Mouse (Mus musculus) midbrain, postnatal 0 days (tissue): Measurements from ENCODE around the gene Sstr3. TPM values are rescaled to one million over a fixed set of nuclear protein-coding genes. Genes with fewer than 3 reads are reported as not detected.

ENCODE experiments used
- ATAC-seq: fragments of 200-750 bp; cut with Nextera tagmentation; 2 replicates; pipeline ENCODE4 v1.8.0; 2017; ENCODE audit warnings: moderate number of reproducible peaks, mild to moderate bottlenecking, moderate TSS enrichment, moderate library complexity; ENCODE audit not compliant: low FRiP score
- DNase-seq: peaks from one replicate; pipeline ENCODE4 v3.0.0-alpha.2; 2015; ENCODE audit warnings: low spot score
- H3K27ac ChIP-seq: fragments of 300-500 bp; sonication (generic); 2 replicates; pipeline ENCODE4 v1.5.1; 2014; ENCODE audit warnings: low read depth, mild to moderate bottlenecking, low read length, mixed read lengths
- H3K27me3 ChIP-seq: fragments of 300-500 bp; sonication (generic); 2 replicates; pipeline ENCODE4 v1.6.1; 2014; ENCODE audit warnings: low read length, control low read depth, mixed read lengths; ENCODE audit not compliant: insufficient read depth
- H3K36me3 ChIP-seq: fragments of 300-500 bp; sonication (generic); 2 replicates; pipeline ENCODE4 v1.6.1; 2014; ENCODE audit warnings: low read length, control low read depth, mixed read lengths; ENCODE audit not compliant: insufficient read depth
- H3K4me1 ChIP-seq: fragments of 300-500 bp; sonication (generic); 2 replicates; pipeline ENCODE4 v1.6.1; 2014; ENCODE audit warnings: mild to moderate bottlenecking, control low read depth, antibody characterized with exemption, low read length, mixed read lengths; ENCODE audit not compliant: insufficient read depth
- H3K4me2 ChIP-seq: fragments of 300-500 bp; sonication (generic); 2 replicates; pipeline ENCODE4 v1.6.1; 2014; ENCODE audit warnings: low read depth, mild to moderate bottlenecking, low read length, mixed read lengths; ENCODE audit not compliant: poor library complexity, severe bottlenecking
- H3K4me3 ChIP-seq: fragments of 300-500 bp; sonication (generic); 2 replicates; pipeline ENCODE4 v1.5.1; 2014; ENCODE audit warnings: low read depth, mild to moderate bottlenecking, low read length, moderate library complexity
- H3K9ac ChIP-seq: fragments of 300-500 bp; sonication (generic); replicated peaks from 2 replicates; pipeline ENCODE4 v1.6.1; 2014; ENCODE audit warnings: mild to moderate bottlenecking, low read length, moderate library complexity, mixed read lengths; ENCODE audit not compliant: poor library complexity, severe bottlenecking
- H3K9me3 ChIP-seq: fragments of 300-500 bp; sonication (generic); 2 replicates; pipeline ENCODE4 v1.6.1; 2016; ENCODE audit warnings: low read length, control low read depth
- CTCF ChIP-seq: IDR thresholded peaks from 2 replicates; pipeline ENCODE4 v1.5.1; 2016; ENCODE audit warnings: antibody characterized with exemption, mild to moderate bottlenecking
- WGBS: fragments of 180-500 bp; shearing (Covaris S2); extraction: QIAGEN DNeasy Blood & Tissue Kit; methylation state at CpG from one replicate; pipeline ENCODE4 v1.1.7; 2014; 5-methylcytosine and 5-hydroxymethylcytosine counted together
- polyA plus RNA-seq: library from polyadenylated mRNA; unstranded; fragments of >200 nt; fragmentation: Nextera tagmentation; extraction: Ambion mirVana; gene quantifications from 2 replicates; pipeline ENCODE4 v1.2.1, GENCODE M21; 2015
- total RNA-seq: library from RNA; depleted of rRNA; stranded (reverse); fragments of >200 nt; gene quantifications from 2 replicates; pipeline ENCODE4 v1.2.3, GENCODE M21; 2014

Gene Sstr3
- total and polyA plus RNA-seq, 2 experiments from 2014 or later, result 0.49 to 2.4 TPM

- no peak overlapping the region for H3K27ac ChIP-seq
- no peaks in the 10 kb centered on the region for H3K36me3 ChIP-seq
- H3K4me2 ChIP-seq, result no peak overlapping the region
- DNase-seq (no peak), ATAC-seq (no peak)
- H3K4me1 ChIP-seq, result no peaks in the 10 kb centered on the region
- H3K9ac ChIP-seq, result no peak overlapping the region
- WGBS, result 87% methylated on average over 5 of the region's 5 CpGs
- no peaks in the 10 kb centered on the region for H3K9me3 ChIP-seq
- H3K27me3 ChIP-seq, result no peaks in the 10 kb centered on the region
- no peak for TF ChIP-seq CTCF
- H3K4me3 ChIP-seq, result no peak overlapping the region
These were observed 19.5 kb upstream of the Sstr3 start for GRCm38 (mm10) chr15:78563937-78564336.

GRCm38 (mm10) chr15:78563344-78563743 lies 18.9 kb upstream of the Sstr3 start:
- 95% methylated on average over 3 of the region's 3 CpGs for WGBS

GRCm38 (mm10) chr15:78559141-78559979 lies 14.9 kb upstream of the Sstr3 start:
- 46% methylated on average over 11 of the region's 11 CpGs for WGBS
- Histone ChIP-seq H3K27me3 (no peaks in the 10 kb centered on the region), H3K36me3 (no peaks in the 10 kb centered on the region), H3K27ac (no peak overlapping the region), H3K9me3 (no peaks in the 10 kb centered on the region), H3K9ac (no peak overlapping the region), H3K4me1 (no peaks in the 10 kb centered on the region), H3K4me3 (no peak overlapping the region), H3K4me2 (no peak overlapping the region)
- ATAC-seq (no peak), DNase-seq (no peak)
- TF ChIP-seq CTCF, result no peak

More at GRCm38 (mm10) chr15:78563344-78563743, 18.9 kb upstream of the Sstr3 start:
- H3K27me3 ChIP-seq, result no peaks in the 10 kb centered on the region
- ATAC-seq (no peak), DNase-seq (no peak)
- no peaks in the 10 kb centered on the region for H3K36me3 ChIP-seq
- TF ChIP-seq CTCF, result no peak
- H3K9ac ChIP-seq, result no peak overlapping the region
- no peaks in the 10 kb centered on the region for H3K9me3 ChIP-seq
- H3K4me1 ChIP-seq, result no peaks in the 10 kb centered on the region
- no peak overlapping the region for H3K4me2 ChIP-seq
- H3K4me3 ChIP-seq, result no peak overlapping the region
- no peak overlapping the region for H3K27ac ChIP-seq

GRCm38 (mm10) chr15:78557693-78558535 lies 13.4 kb upstream of the Sstr3 start:
- 66% methylated on average over 10 of the region's 10 CpGs for WGBS
- no peaks in the 10 kb centered on the region for H3K4me1 ChIP-seq
- H3K27ac ChIP-seq, result no peak overlapping the region
- TF ChIP-seq CTCF, result no peak
- no peak for DNase-seq
- no peaks in the 10 kb centered on the region for H3K27me3 ChIP-seq
- H3K4me3 ChIP-seq, result no peak overlapping the region
- no peak for ATAC-seq
- no peak overlapping the region for H3K4me2 ChIP-seq
- H3K9me3 ChIP-seq, result peaks cover 4% of the 10 kb centered on the region; the same call in 1 of the 2 replicates
- no peak overlapping the region for H3K9ac ChIP-seq
- no peaks in the 10 kb centered on the region for H3K36me3 ChIP-seq

- Histone ChIP-seq H3K4me1 (no peaks in the 10 kb centered on the region), H3K4me3 (no peak overlapping the region), H3K4me2 (no peak overlapping the region), H3K27ac (no peak overlapping the region), H3K36me3 (no peaks in the 10 kb centered on the region), H3K27me3 (no peaks in the 10 kb centered on the region), H3K9me3 (peaks cover 9% of the 10 kb centered on the region; the same call in 1 of the 2 replicates), H3K9ac (no peak overlapping the region)
- WGBS, result 69% methylated on average over 25 of the region's 25 CpGs
- TF ChIP-seq CTCF, result 0 out of 2 replicates have a peak, but pooled peaks have one; percentile 26
- no peak for ATAC-seq
- DNase-seq, result no peak
These were observed 10.2 kb upstream of the Sstr3 start for GRCm38 (mm10) chr15:78554545-78555313.
